Mouse (Mus musculus) activated CD4-positive, CD25-positive, alpha-beta regulatory T cell, adult 9 weeks (primary cell): ENCODE measurements around the gene Ctag2. TPM values are rescaled to one million over a fixed set of nuclear protein-coding genes. Genes with fewer than 3 reads are reported as not detected.

Source experiments
- polyA plus RNA-seq: library from polyadenylated mRNA; unstranded; fragments of 100-300 nt; shearing (Covaris generic); gene quantifications from one replicate; pipeline ENCODE4 v1.2.1, GENCODE M21; 2017

Ctag2 gene
- polyA plus RNA-seq, result not detected

DNA sequence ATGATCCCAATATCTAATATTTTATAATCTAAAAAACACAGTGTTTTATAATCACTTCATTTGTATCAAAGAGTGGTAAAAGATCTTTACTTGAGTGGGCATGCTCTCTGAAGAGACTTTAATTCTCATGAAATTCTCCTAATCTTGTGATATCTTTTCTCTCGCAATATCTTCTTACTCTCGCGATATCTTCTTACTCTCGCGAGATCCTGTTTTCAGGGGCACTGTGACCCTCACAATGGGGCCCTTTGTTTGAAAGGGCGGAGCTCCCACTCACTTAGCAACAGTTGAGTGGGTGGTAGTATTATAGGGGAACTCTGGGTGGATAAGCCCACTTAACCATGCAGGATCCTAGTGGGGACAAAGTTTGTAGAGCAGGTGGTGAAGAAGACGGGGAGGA lies at the start of gene Ctag2:
TSS of gene Ctag2 (plus strand) at position 301 of the 400 bp plus-strand sequence.

